Mouse (Mus musculus): Measurements from ENCODE around the gene Trim11. TPM values are rescaled to one million over a fixed set of nuclear protein-coding genes. Genes with fewer than 3 reads are reported as not detected.

Trim11 gene
- polyA plus RNA-seq, 1 experiment from 2014 or later = 20.4 TPM

DNA sequence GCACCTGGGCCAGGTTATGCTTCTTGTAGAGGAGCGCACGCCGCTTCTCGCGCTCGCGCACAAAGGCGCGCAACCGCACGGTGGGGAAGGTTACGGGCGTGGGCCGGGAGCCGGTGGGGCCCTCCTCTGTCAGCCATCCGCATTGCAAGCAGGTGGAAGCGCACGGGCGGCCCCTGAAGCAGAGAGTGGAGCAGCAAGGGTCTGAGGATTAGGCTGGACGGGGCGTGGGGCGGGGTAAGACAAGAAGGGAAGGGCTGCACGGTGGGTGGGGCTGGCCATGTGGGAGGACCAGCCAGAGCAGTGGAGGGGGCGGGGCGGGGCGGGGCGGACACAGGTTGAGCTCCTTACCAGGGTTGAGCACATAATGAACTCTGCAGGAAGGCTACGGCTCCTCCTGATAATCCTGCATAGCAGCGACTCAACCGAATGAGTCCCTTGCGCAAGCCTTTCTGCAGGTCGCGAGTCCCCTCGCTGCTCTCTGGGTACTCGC, 16.5 kb downstream of the Trim11 start:
- Histone ChIP-seq H3K4me3 (ENCODE audit: low read depth, low read length) (peak overlapping the region; percentile 33), H3K4me1 (ENCODE audit: control insufficient read depth, insufficient read depth, low read length) (no peaks in the 10 kb centered on the region), H3K4me2 (ENCODE audit: low read depth, low read length) (peak overlapping the region; percentile 60), H3K9me3 (ENCODE audit: control insufficient read depth, low read length) (no peaks in the 10 kb centered on the region), H3K27me3 (ENCODE audit: control insufficient read depth, insufficient read depth, low read length) (peaks cover 4% of the 10 kb centered on the region; the same call in 1 of the 2 replicates), H3K9ac (replicated peaks; ENCODE audit: low read depth, low read length) (peak overlapping the region; percentile 55), H3K36me3 (ENCODE audit: control insufficient read depth, insufficient read depth, low read length) (peaks cover 15% of the 10 kb centered on the region), H3K27ac (ENCODE audit: low read depth, low read length) (no peak overlapping the region)
- peak; percentile 59 for ATAC-seq (ENCODE audit: low read depth)
- WGBS = 1% methylated on average over 31 of the region's 35 CpGs

DNA sequence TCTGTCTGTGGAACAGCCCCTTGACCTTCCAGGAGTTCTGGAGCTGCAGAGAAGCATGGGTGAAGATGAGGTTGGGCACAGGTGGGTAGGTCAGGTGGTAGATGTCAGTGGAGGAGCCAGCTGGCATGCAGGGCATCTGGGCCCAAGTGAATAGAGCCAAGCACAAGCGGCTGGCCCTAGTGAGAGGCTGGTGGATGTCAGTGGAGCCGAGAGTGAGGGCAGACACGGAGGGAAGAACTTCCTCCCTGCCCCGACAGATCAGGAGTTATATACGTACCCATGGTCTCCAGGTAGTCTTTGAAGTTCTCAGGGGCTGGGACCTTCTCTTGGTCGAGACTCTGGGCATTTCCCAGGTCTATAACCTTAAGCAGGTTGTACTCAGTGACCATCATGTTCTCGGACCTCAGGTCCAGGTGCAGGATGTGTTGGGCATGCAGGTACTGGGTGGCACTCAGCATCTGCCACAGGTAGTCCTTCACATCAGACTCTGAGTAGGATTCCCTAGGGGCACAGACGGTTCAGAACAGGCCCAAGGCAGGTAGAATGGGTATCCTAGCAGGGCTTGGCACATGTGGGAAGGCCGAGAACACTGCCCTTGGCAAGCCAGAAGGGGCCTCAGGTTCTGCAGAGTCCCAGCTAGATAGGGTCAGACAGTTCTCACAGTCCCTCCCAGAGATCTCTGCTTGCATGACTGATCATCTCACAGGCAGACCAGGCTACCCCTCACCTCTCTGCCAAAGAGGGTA, 17.3 kb downstream of the Trim11 start:
- Histone ChIP-seq H3K4me1 (ENCODE audit: control insufficient read depth, insufficient read depth, low read length) (no peaks in the 10 kb centered on the region), H3K4me3 (ENCODE audit: low read depth, low read length) (no peak overlapping the region; the same call in 1 of the 2 replicates), H3K27ac (ENCODE audit: low read depth, low read length) (no peak overlapping the region), H3K9me3 (ENCODE audit: control insufficient read depth, low read length) (no peaks in the 10 kb centered on the region), H3K27me3 (ENCODE audit: control insufficient read depth, insufficient read depth, low read length) (peaks cover 4% of the 10 kb centered on the region; the same call in 1 of the 2 replicates), H3K9ac (replicated peaks; ENCODE audit: low read depth, low read length) (0 out of 2 replicates have a peak overlapping the region, but pooled peaks have one; percentile 55), H3K36me3 (ENCODE audit: control insufficient read depth, insufficient read depth, low read length) (peaks cover 7% of the 10 kb centered on the region), H3K4me2 (ENCODE audit: low read depth, low read length) (peak overlapping the region; percentile 60)
- ATAC-seq (ENCODE audit: low read depth) = no peak; the same call in 1 of the 2 replicates
- 84% methylated on average over 9 of the region's 9 CpGs for WGBS

DNA sequence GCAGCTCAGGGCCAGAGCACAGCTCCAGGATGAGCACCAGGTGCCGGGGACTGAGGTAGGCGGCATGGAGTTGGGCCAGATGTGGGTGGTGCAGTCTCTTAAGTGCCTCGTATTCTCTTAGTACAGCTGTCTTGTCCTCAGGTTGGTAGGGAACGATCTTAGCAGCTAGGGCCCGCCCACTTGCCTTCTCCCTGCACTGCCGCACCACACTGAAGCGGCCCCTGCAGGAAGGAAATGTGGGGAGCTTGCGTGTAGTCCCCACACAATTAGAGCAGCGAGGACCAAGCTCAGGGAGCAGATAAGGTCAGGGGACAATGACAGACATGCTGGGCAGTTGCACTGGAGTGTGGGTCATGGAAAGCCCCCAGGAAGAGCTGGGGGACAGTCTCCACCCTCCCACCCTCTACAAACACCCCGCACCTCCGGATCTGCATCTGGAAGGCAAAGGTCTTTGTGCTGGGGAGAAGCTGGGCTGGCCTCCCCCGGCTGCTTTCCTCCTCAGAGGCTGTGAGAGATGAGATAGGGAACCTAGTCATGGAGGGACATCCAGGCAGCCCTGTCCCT, 18.0 kb downstream of the Trim11 start:
- WGBS = 60% methylated on average over 12 of the region's 12 CpGs
- H3K4me2 ChIP-seq (ENCODE audit: low read depth, low read length) = no peak overlapping the region
- no peak overlapping the region for H3K9ac ChIP-seq (replicated peaks; ENCODE audit: low read depth, low read length)
- H3K27ac ChIP-seq (ENCODE audit: low read depth, low read length) = no peak overlapping the region
- no peak overlapping the region for H3K4me3 ChIP-seq (ENCODE audit: low read depth, low read length)
- no peaks in the 10 kb centered on the region for H3K4me1 ChIP-seq (ENCODE audit: control insufficient read depth, insufficient read depth, low read length)
- H3K36me3 ChIP-seq (ENCODE audit: control insufficient read depth, insufficient read depth, low read length) = peaks cover 1% of the 10 kb centered on the region; the same call in 1 of the 2 replicates
- peaks cover 4% of the 10 kb centered on the region; the same call in 1 of the 2 replicates for H3K27me3 ChIP-seq (ENCODE audit: control insufficient read depth, insufficient read depth, low read length)
- no peaks in the 10 kb centered on the region for H3K9me3 ChIP-seq (ENCODE audit: control insufficient read depth, low read length)
- no peak for ATAC-seq (ENCODE audit: low read depth)

DNA sequence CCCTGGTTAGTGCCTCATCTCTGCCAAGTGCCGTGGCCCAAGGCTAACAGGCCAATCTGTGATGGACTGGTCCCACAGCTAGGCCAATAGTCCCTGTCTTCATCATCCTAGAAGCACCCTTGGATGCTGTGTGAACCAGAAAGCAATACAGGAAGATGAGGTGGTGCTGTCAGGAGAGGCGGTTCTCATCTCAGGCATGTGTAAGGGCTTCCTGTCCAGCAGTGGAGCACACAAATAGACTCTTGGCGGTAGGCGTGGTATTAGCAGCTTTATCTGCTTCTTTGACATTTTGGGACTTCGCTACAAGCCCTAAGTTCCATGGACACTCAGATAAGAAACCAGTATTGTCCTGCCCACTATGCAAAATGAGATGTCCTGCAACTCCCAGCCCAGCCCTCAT, 19.6 kb downstream of the Trim11 start:
- no peak overlapping the region for H3K4me3 ChIP-seq (ENCODE audit: low read depth, low read length)
- H3K9ac ChIP-seq (replicated peaks; ENCODE audit: low read depth, low read length) = no peak overlapping the region
- ATAC-seq (ENCODE audit: low read depth) = no peak
- 84% methylated on average over 5 of the region's 5 CpGs for WGBS
- peaks cover 4% of the 10 kb centered on the region; the same call in 1 of the 2 replicates for H3K27me3 ChIP-seq (ENCODE audit: control insufficient read depth, insufficient read depth, low read length)
- H3K9me3 ChIP-seq (ENCODE audit: control insufficient read depth, low read length) = no peaks in the 10 kb centered on the region
- no peaks in the 10 kb centered on the region for H3K4me1 ChIP-seq (ENCODE audit: control insufficient read depth, insufficient read depth, low read length)
- no peak overlapping the region for H3K4me2 ChIP-seq (ENCODE audit: low read depth, low read length)
- H3K27ac ChIP-seq (ENCODE audit: low read depth, low read length) = no peak overlapping the region
- no peaks in the 10 kb centered on the region for H3K36me3 ChIP-seq (ENCODE audit: control insufficient read depth, insufficient read depth, low read length)

DNA sequence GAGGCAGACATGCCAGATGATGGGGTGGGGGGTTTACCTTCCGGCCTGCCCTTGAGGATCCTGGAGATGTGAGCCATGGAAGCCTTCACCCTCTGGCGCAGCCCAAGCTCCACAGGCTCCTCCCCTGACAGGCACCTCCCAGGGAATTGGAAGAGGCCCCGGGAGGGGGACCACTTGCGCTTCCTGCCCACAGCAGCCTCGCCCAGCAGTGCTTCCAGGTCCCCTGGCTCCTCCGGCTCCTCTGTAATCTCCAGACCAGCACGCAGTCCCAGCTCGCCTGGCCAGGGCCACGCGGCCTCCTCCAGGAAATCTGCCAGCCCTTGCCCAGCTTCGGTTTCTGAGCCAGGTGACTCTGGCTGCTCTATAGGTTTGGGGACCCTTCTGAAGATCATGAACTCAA, 21.3 kb downstream of the Trim11 start:
- 66% methylated on average over 11 of the region's 11 CpGs for WGBS
- no peak for ATAC-seq (ENCODE audit: low read depth)
- Histone ChIP-seq H3K9me3 (ENCODE audit: control insufficient read depth, low read length) (no peaks in the 10 kb centered on the region), H3K27me3 (ENCODE audit: control insufficient read depth, insufficient read depth, low read length) (peaks cover 4% of the 10 kb centered on the region; the same call in 1 of the 2 replicates), H3K4me3 (ENCODE audit: low read depth, low read length) (no peak overlapping the region), H3K36me3 (ENCODE audit: control insufficient read depth, insufficient read depth, low read length) (no peaks in the 10 kb centered on the region), H3K4me2 (ENCODE audit: low read depth, low read length) (no peak overlapping the region), H3K4me1 (ENCODE audit: control insufficient read depth, insufficient read depth, low read length) (no peaks in the 10 kb centered on the region), H3K9ac (replicated peaks; ENCODE audit: low read depth, low read length) (no peak overlapping the region), H3K27ac (ENCODE audit: low read depth, low read length) (no peak overlapping the region)

DNA sequence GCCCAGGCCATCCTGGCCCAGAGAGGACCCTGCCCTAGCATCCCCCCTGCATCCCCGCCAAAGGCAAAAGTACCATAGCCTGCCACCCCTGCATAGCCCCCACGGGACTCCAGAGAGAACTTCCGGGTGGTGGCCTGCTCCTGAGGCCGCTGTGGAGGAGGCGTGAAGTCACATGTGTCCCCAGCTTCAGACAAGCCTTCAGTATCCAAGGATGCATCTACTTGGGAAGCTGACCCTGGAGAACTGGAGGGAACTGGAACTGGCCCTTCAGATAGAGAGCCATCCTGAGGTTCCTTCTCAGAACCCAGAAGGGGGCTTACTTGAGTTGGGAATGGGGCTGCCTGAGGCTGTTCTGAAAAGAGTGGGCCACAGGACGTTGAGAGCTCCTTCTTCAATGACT, 21.9 kb downstream of the Trim11 start:
- no peak overlapping the region for H3K4me2 ChIP-seq (ENCODE audit: low read depth, low read length)
- H3K27me3 ChIP-seq (ENCODE audit: control insufficient read depth, insufficient read depth, low read length) = peaks cover 2% of the 10 kb centered on the region; the same call in 1 of the 2 replicates
- no peaks in the 10 kb centered on the region for H3K9me3 ChIP-seq (ENCODE audit: control insufficient read depth, low read length)
- H3K9ac ChIP-seq (replicated peaks; ENCODE audit: low read depth, low read length) = no peak overlapping the region
- ATAC-seq (ENCODE audit: low read depth) = no peak
- H3K4me1 ChIP-seq (ENCODE audit: control insufficient read depth, insufficient read depth, low read length) = no peaks in the 10 kb centered on the region
- no peak overlapping the region for H3K27ac ChIP-seq (ENCODE audit: low read depth, low read length)
- H3K36me3 ChIP-seq (ENCODE audit: control insufficient read depth, insufficient read depth, low read length) = no peaks in the 10 kb centered on the region
- no peak overlapping the region for H3K4me3 ChIP-seq (ENCODE audit: low read depth, low read length)
- WGBS = 82% methylated on average over 6 of the region's 6 CpGs

DNA sequence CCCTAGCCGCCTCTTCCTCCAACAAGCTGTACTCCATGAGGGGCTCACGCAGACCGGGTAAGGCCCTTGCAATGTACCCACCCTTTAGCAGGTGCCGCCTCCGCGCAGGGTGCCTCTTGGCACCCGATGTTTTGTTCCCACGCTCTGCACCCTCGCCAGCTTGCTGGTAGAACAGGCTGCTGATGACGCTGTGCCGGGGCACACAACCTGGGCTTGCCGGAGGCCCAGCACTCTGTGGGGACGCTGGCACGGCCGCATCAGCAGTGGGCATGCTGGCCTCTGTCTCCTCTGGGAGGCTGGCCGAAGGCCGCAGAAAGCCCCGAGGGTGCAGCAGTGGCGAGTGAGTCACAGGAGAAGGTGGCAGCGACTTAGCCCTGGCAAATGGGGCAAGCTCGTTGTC, 22.7 kb downstream of the Trim11 start:
- ATAC-seq (ENCODE audit: low read depth) = no peak
- H3K4me2 ChIP-seq (ENCODE audit: low read depth, low read length) = no peak overlapping the region
- no peaks in the 10 kb centered on the region for H3K4me1 ChIP-seq (ENCODE audit: control insufficient read depth, insufficient read depth, low read length)
- H3K4me3 ChIP-seq (ENCODE audit: low read depth, low read length) = no peak overlapping the region
- H3K27me3 ChIP-seq (ENCODE audit: control insufficient read depth, insufficient read depth, low read length) = no peaks in the 10 kb centered on the region
- H3K9me3 ChIP-seq (ENCODE audit: control insufficient read depth, low read length) = no peaks in the 10 kb centered on the region
- H3K36me3 ChIP-seq (ENCODE audit: control insufficient read depth, insufficient read depth, low read length) = no peaks in the 10 kb centered on the region
- H3K9ac ChIP-seq (replicated peaks; ENCODE audit: low read depth, low read length) = no peak overlapping the region
- 91% methylated on average over 21 of the region's 21 CpGs for WGBS
- no peak overlapping the region for H3K27ac ChIP-seq (ENCODE audit: low read depth, low read length)

DNA sequence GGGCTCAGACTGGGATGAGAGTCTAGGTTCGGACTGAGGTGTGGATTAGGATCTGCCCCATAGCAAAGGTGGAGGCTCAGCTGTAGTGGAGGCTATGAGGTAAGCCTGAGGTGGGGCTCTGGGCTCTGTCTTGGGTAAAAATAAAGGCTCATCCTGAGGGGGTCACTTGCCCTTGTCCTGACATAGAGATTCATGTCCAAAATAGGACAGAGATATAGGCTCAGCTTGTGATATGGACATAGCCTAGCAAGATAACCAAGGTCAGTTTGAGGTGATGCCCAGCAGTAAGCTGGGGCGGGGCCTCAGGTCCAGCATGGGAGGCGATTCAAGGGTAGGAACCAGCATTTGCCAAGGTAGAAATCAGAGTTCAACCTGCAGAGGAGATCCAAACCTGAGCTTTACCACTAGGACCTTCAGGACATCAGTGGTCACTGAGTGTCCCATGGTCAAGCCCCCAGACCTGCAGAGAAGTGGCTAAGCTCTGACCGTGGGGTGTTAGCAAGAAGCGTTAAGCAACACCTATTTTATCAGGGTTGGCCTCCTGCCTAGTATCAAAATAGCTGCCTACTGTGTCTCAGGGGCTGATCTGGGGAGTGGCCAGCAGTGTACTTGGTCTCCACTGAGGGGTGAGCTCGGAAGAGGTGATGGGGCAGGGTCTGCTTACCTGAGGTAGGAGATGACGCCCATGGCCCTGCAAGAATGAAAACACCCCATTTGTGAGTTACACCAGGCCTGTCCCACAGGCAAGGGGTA, 24.6 kb downstream of the Trim11 start:
- Histone ChIP-seq H3K9ac (replicated peaks; ENCODE audit: low read depth, low read length) (no peak overlapping the region), H3K4me3 (ENCODE audit: low read depth, low read length) (no peak overlapping the region), H3K27ac (ENCODE audit: low read depth, low read length) (no peak overlapping the region), H3K36me3 (ENCODE audit: control insufficient read depth, insufficient read depth, low read length) (no peaks in the 10 kb centered on the region), H3K27me3 (ENCODE audit: control insufficient read depth, insufficient read depth, low read length) (no peaks in the 10 kb centered on the region), H3K4me2 (ENCODE audit: low read depth, low read length) (no peak overlapping the region), H3K4me1 (ENCODE audit: control insufficient read depth, insufficient read depth, low read length) (no peaks in the 10 kb centered on the region), H3K9me3 (ENCODE audit: control insufficient read depth, low read length) (no peaks in the 10 kb centered on the region)
- ATAC-seq (ENCODE audit: low read depth) = no peak
- 85% methylated on average over 7 of the region's 7 CpGs for WGBS

All from neural tube, embryonic 14.5 days (tissue).